Mouse (Mus musculus): ENCODE results near the gene Gm11541.

DNA sequence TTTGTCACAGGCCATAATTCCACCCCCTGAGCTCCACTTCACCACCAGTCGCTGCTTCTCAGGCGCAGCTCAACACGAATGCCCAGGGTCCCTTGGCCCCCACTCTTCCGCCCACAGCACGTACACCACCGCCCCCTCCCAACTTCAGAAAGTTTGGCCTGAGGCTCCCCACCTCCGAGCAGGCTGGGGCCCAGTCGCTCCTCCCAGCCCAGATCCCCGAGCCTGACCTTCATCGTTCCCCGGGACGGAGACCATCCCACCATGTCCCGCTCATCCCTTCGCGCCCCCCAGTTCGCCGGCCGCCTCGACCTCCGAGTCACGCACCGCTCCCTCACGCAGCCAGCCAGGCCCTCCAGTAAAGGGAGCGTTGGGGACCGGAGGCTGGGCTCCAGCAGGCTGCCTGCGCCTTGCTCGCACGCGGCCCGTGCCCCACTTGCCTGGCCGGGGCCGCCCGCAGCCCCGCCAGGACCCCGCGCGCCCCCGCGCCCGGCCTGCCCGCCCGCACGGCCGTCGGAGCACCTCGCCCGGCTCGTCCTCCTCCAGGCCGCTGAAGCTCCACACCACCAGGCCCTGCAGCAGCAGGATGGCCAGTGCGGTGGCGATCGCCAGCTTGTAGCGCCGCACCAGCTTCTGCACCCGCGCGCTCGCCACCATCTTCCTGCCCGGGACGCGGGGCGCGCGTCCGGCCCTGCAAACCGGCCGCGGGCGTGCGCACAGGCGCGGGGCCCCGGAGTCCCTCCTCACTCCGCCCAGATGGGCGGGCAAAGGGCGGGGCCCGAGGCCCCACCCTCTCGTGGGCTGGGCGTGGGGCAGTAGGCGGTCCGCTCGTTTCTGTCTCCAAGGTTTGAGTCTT, 27.3 kb downstream of the Gm11541 start, which contains the start of gene Xylt2:
- TF ChIP-seq CTCF (IDR thresholded peaks at IDR 0.05) (no peak), EP300 (IDR thresholded peaks at IDR 0.05; ENCODE audit: insufficient read depth, low read depth, low read length) (no peak)
